Mouse (Mus musculus): ENCODE data around the gene Rbl2. TPM values are rescaled to one million over a fixed set of nuclear protein-coding genes. Genes with fewer than 3 reads are reported as not detected.

Rbl2 gene
- polyA plus RNA-seq, 1 experiment from 2014 or later: 14.8 TPM

- Histone ChIP-seq H3K4me1 (no peaks in the 10 kb centered on the region), H3K4me3 (replicated peaks) (no peak overlapping the region), H3K27ac (no peak overlapping the region), H3K9me3 (no peaks in the 10 kb centered on the region), H3K27me3 (replicated peaks) (no peaks in the 10 kb centered on the region), H3K9ac (no peak overlapping the region), H3K36me3 (peaks cover 10% of the 10 kb centered on the region), H3K4me2 (no peak overlapping the region)
- WGBS: 83% methylated on average over 5 of the region's 5 CpGs
- no peak; the same call in 1 of the 2 replicates for ATAC-seq (ENCODE audit: insufficient read depth, low FRiP score, low read depth)
Observed at GRCm38 (mm10) chr8:91114428-91114827, 44.6 kb downstream of the Rbl2 start.

DNA sequence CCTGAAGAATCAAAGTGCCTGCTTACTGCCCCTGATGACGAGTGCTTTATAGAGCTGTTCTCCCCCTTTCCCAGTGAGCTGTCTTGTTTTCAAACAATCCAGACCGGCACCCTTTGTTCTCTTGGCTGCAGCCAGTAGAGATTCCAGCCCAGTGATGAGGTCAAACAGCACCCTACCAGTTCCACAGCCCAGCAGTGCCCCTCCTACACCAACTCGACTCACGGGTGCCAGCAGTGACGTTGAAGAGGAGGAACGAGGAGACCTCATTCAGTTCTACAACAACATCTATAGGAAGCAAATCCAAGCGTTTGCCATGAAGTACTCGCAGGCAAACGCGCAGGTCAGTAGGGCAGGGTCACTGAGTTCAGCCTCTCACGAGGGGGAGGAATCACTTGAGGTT, 45.1 kb downstream of the Rbl2 start:
- H3K36me3 ChIP-seq: peaks cover 11% of the 10 kb centered on the region

DNA sequence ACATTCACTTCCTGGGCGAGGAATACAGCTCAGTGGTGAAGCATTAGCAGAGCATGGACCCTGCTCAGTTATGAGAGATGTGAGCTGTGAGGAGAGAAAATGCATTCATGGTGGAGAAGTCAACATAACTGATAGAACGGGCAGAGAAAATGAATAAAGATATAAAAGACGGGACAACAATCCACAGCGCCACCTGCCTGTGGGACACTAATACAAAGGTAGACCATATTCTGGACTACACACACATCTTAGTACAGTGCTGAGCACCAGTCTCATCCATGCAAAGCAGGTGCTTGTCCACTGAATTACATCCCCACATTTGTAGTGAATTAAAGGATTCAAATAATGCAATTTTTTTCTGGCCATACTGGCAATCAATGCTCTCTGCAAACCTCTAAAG, 47.7 kb downstream of the Rbl2 start:
- Histone ChIP-seq H3K4me2 (no peak overlapping the region), H3K4me3 (replicated peaks) (no peak overlapping the region), H3K27ac (no peak overlapping the region), H3K4me1 (no peaks in the 10 kb centered on the region), H3K9me3 (no peaks in the 10 kb centered on the region), H3K27me3 (replicated peaks) (no peaks in the 10 kb centered on the region), H3K36me3 (peaks cover 22% of the 10 kb centered on the region), H3K9ac (no peak overlapping the region)
- ATAC-seq (ENCODE audit: insufficient read depth, low FRiP score, low read depth): no peak
- WGBS: 97% methylated on average over 4 of the region's 4 CpGs

More for the DNA sequence above, 45.1 kb downstream of the Rbl2 start:
- Histone ChIP-seq H3K27ac (no peak overlapping the region), H3K9ac (no peak overlapping the region), H3K4me3 (replicated peaks) (no peak overlapping the region), H3K9me3 (no peaks in the 10 kb centered on the region), H3K27me3 (replicated peaks) (no peaks in the 10 kb centered on the region), H3K4me2 (no peak overlapping the region), H3K4me1 (no peaks in the 10 kb centered on the region)
- 60% methylated on average over 11 of the region's 11 CpGs for WGBS
- ATAC-seq (ENCODE audit: insufficient read depth, low FRiP score, low read depth): no peak

DNA sequence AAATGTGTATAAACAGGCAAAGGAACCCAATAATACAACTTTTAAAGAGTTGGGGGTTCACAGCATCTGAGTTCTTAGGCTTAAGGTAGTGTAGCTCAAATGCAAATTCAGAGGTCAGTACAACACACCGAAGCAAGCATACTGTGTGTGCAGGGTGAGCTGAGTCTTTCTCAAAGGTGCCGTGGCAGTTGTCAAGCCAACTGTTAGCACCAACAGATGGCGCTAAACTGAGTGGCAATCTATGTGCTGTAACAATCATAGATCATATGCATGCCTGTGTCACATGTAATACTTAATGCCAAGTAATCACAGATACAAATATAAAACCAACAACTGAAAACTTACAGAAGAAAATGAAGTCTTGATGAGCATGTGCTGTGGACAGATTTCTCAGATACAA, 48.3 kb downstream of the Rbl2 start:
- Histone ChIP-seq H3K36me3 (peaks cover 27% of the 10 kb centered on the region), H3K4me2 (no peak overlapping the region), H3K4me3 (replicated peaks) (no peak overlapping the region), H3K9me3 (no peaks in the 10 kb centered on the region), H3K27me3 (replicated peaks) (no peaks in the 10 kb centered on the region), H3K9ac (no peak overlapping the region), H3K4me1 (no peaks in the 10 kb centered on the region), H3K27ac (no peak overlapping the region)
- WGBS: 75% methylated on average over 3 of the region's 3 CpGs
- no peak for ATAC-seq (ENCODE audit: insufficient read depth, low FRiP score, low read depth)

DNA sequence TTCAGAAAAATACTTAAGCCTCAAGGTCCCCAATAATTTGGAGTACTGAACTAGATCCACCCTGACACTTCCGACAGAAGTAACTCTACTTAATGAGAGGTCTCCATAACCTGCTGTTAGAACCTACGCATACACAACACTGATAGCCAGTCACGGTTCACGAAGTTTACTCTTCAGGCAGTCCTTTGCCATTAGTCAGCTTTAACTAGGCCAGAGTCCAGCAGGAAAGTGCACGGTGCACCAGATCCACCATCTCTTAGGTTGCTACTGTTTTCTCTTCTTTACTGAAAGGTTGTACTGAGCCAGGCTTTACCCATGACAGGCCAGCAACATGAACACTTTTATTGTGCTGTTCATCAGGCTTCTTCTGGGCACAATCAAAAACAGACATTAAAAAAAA, 54.5 kb downstream of the Rbl2 start:
- no peak overlapping the region for H3K4me2 ChIP-seq
- no peaks in the 10 kb centered on the region for H3K27me3 ChIP-seq (replicated peaks)
- H3K4me1 ChIP-seq: no peaks in the 10 kb centered on the region
- H3K4me3 ChIP-seq (replicated peaks): no peak overlapping the region
- peaks cover 45% of the 10 kb centered on the region for H3K36me3 ChIP-seq
- 85% methylated on average over 5 of the region's 5 CpGs for WGBS
- no peak overlapping the region for H3K27ac ChIP-seq
- H3K9ac ChIP-seq: no peak overlapping the region
- no peaks in the 10 kb centered on the region for H3K9me3 ChIP-seq
- ATAC-seq (ENCODE audit: insufficient read depth, low FRiP score, low read depth): no peak

DNA sequence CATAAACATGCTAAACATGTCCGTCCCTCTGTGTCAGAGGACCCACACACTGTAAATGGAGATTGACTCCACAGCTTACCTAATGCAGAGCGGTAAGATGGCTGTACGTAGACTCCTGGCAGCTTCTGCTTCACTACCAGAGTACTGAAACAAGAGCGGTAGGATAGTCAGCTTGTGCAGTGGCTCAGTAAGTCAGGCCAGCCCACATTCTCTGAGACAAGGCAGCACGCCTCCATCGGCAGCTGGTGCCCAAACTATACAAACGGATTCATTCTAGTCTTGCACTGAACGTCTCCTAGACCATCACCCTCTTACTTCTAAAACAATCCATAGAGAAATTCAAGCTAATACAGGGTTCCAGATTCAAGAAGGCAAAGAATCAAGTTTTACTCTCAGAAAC, 56.9 kb downstream of the Rbl2 start:
- no peaks in the 10 kb centered on the region; the same call in 1 of the 2 replicates for H3K4me1 ChIP-seq
- H3K27me3 ChIP-seq (replicated peaks): no peaks in the 10 kb centered on the region
- no peak for ATAC-seq (ENCODE audit: insufficient read depth, low FRiP score, low read depth)
- no peak overlapping the region for H3K4me3 ChIP-seq (replicated peaks)
- no peaks in the 10 kb centered on the region for H3K9me3 ChIP-seq
- no peak overlapping the region for H3K9ac ChIP-seq
- H3K4me2 ChIP-seq: no peak overlapping the region
- 88% methylated on average over 8 of the region's 8 CpGs for WGBS
- peaks cover 37% of the 10 kb centered on the region for H3K36me3 ChIP-seq
- no peak overlapping the region for H3K27ac ChIP-seq

GRCm38 (mm10) chr8:91132731-91133130, 62.9 kb downstream of the Rbl2 start:
- H3K4me2 ChIP-seq: peak overlapping the region; percentile 63
- no peaks in the 10 kb centered on the region for H3K27me3 ChIP-seq (replicated peaks)
- peak overlapping the region; percentile 78 for H3K4me3 ChIP-seq (replicated peaks)
- H3K36me3 ChIP-seq: peaks cover 14% of the 10 kb centered on the region
- no peak overlapping the region for H3K9ac ChIP-seq
- H3K9me3 ChIP-seq: no peaks in the 10 kb centered on the region
- H3K27ac ChIP-seq: peak overlapping the region; percentile 74; the same call in 1 of the 2 replicates
- ATAC-seq (ENCODE audit: insufficient read depth, low FRiP score, low read depth): no peak
- WGBS: 66% methylated on average over 4 of the region's 4 CpGs
- peaks cover 6% of the 10 kb centered on the region for H3K4me1 ChIP-seq

DNA sequence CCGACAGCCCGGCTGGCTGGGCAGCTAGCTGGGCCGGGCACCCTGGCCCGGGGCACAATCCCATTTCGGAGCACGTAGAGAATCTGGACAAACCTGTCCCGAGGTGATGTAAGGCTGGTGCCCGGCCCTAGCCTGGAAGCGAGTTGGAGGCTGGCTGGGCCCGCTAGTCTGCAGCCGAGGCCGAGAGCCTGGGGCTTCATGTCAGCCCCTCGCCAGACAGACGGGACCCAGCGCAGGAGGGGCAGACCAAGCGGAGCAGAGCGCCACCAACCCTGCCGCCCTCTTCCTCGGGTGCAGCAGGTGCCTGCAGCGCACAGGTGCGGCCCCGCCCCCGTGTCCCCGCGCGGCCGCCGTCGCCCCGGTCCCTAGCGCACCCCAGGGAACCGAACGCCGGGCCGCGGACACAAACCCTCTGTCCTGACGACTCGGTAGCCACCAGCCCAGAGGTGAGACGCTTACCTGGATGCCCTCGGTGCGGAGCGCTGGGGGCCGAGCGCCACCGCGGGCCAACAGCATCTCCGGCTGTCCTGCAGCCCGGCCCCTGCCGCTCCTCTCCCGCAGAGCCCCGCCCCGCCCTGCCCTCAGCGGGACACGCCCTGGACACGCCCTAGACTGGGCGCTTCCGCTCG, 63.7 kb downstream of the Rbl2 start:
- H3K27me3 ChIP-seq (replicated peaks): no peaks in the 10 kb centered on the region
- H3K4me3 ChIP-seq (replicated peaks): peak overlapping the region; percentile 78
- H3K27ac ChIP-seq: peak overlapping the region; percentile 74
- H3K9ac ChIP-seq: peak overlapping the region; percentile 68
- peak; percentile 61 for ATAC-seq (ENCODE audit: insufficient read depth, low FRiP score, low read depth)
- no peaks in the 10 kb centered on the region for H3K9me3 ChIP-seq
- under 1% methylated on average over 52 of the region's 58 CpGs for WGBS
- peaks cover 9% of the 10 kb centered on the region; the same call in 1 of the 2 replicates for H3K36me3 ChIP-seq
- peak overlapping the region; percentile 63 for H3K4me2 ChIP-seq
- H3K4me1 ChIP-seq: peaks cover 6% of the 10 kb centered on the region

DNA sequence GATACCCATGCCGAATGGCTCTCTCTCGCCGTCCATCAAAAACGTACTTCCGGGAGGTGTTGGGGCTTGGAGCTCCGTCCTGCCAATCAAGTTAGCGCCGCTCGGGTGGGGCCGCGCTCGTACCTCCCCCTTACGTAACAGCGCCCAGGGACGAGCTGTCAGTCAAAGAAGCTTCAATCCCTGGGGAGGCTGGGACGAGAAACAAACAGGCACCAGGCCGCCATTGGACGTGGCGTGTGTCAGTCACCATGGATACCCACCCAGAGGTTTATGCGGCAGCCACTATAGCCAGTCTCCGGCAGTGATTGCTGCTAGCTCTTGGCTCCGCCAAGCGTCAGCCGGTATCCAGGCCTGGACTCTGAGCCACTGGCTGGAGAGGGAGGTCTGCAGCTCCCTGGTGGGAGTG, 64.2 kb downstream of the Rbl2 start:
- peak; percentile 98 for ATAC-seq (ENCODE audit: insufficient read depth, low FRiP score, low read depth)
- no peaks in the 10 kb centered on the region for H3K9me3 ChIP-seq
- H3K9ac ChIP-seq: no peak overlapping the region
- H3K27ac ChIP-seq: peak overlapping the region; percentile 59
- H3K36me3 ChIP-seq: peaks cover 8% of the 10 kb centered on the region; the same call in 1 of the 2 replicates
- peaks cover 6% of the 10 kb centered on the region for H3K4me1 ChIP-seq
- no peaks in the 10 kb centered on the region for H3K27me3 ChIP-seq (replicated peaks)
- H3K4me2 ChIP-seq: peak overlapping the region; percentile 46
- H3K4me3 ChIP-seq (replicated peaks): peak overlapping the region; percentile 78
- 0% methylated on average over 24 of the region's 24 CpGs for WGBS

GRCm38 (mm10) chr8:91134659-91135058, 64.8 kb downstream of the Rbl2 start:
- peak overlapping the region; percentile 59 for H3K27ac ChIP-seq
- 46% methylated on average over 12 of the region's 12 CpGs for WGBS
- no peak overlapping the region for H3K9ac ChIP-seq
- H3K27me3 ChIP-seq (replicated peaks): no peaks in the 10 kb centered on the region
- ATAC-seq (ENCODE audit: insufficient read depth, low FRiP score, low read depth): no peak
- H3K36me3 ChIP-seq: peaks cover 2% of the 10 kb centered on the region; the same call in 1 of the 2 replicates
- H3K4me3 ChIP-seq (replicated peaks): peak overlapping the region; percentile 78
- H3K9me3 ChIP-seq: no peaks in the 10 kb centered on the region
- peaks cover 6% of the 10 kb centered on the region for H3K4me1 ChIP-seq
- peak overlapping the region; percentile 46 for H3K4me2 ChIP-seq

DNA sequence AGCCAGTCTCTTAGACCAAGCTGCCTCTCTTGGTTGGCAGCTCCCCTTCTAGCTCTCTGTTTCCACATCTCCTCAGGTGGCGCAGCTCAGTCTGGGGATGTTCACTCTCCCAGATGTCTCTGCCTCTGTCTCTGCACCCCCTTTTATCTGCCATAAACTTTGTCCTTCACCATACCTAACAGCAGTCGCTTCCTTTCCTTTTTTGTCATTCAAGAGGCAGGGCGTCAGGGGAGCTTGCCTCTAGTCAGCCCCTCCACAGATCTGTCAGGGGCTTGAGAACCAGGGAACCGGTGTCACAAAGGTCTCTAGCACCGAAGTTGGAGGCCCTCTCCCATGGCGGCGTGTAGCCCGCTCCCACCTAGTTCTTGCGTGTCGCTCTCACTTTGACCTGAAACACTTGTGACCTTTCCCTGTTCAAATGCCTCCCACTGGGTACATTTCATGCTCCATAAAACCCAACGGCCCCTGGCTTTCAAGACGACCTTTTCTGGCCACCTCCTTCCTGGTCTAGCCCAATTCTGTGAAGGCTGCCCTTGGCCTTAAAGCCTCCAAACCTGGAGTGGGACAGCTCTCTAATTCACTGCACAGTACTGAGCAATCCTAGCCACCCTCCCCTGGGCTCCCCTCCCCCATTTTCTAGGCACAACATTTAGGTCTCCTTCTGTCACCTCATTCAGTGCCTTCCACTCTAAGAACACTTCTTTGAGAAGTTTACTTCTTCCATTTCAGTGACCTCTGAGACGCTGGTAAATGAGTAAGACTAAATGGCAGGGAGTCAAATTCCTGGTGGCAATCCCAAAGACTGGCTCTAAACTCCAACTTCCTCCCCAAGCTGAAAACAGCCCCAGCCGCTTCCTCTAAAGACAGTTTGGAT, 65.7 kb downstream of the Rbl2 start:
- H3K27me3 ChIP-seq (replicated peaks): no peaks in the 10 kb centered on the region
- no peaks in the 10 kb centered on the region for H3K9me3 ChIP-seq
- no peak overlapping the region for H3K9ac ChIP-seq
- no peak overlapping the region for H3K27ac ChIP-seq
- H3K4me1 ChIP-seq: peaks cover 6% of the 10 kb centered on the region
- ATAC-seq (ENCODE audit: insufficient read depth, low FRiP score, low read depth): no peak
- H3K36me3 ChIP-seq: no peaks in the 10 kb centered on the region
- no peak overlapping the region for H3K4me3 ChIP-seq (replicated peaks)
- no peak overlapping the region for H3K4me2 ChIP-seq
- WGBS: 81% methylated on average over 14 of the region's 14 CpGs

- ATAC-seq (ENCODE audit: insufficient read depth, low FRiP score, low read depth): no peak
- Histone ChIP-seq H3K4me2 (no peak overlapping the region), H3K27ac (no peak overlapping the region), H3K36me3 (no peaks in the 10 kb centered on the region), H3K9me3 (no peaks in the 10 kb centered on the region), H3K4me1 (no peaks in the 10 kb centered on the region), H3K4me3 (replicated peaks) (no peak overlapping the region), H3K27me3 (replicated peaks) (no peaks in the 10 kb centered on the region), H3K9ac (no peak overlapping the region)
- 68% methylated on average over 4 of the region's 4 CpGs for WGBS
Observed at GRCm38 (mm10) chr8:91140828-91141227, 71.0 kb downstream of the Rbl2 start.
